Mouse (Mus musculus): ENCODE measurements around the gene Fbxo48. TPM values are rescaled to one million over a fixed set of nuclear protein-coding genes. Genes with fewer than 3 reads are reported as not detected.
A peak's percentile ranks its signal among the peaks of the same experiment; 100 is the strongest.

Fbxo48 gene
- polyA plus RNA-seq, 1 experiment from 2014 or later = 1.4 TPM

- Histone ChIP-seq H3K27ac (no peak overlapping the region), H3K36me3 (no peaks in the 10 kb centered on the region), H3K4me2 (no peak overlapping the region), H3K4me3 (replicated peaks) (no peak overlapping the region), H3K4me1 (no peaks in the 10 kb centered on the region), H3K9ac (no peak overlapping the region), H3K27me3 (replicated peaks) (no peaks in the 10 kb centered on the region), H3K9me3 (no peaks in the 10 kb centered on the region)
- ATAC-seq (ENCODE audit: insufficient read depth, low FRiP score, low read depth) = peak; percentile 22; the same call in 1 of the 2 replicates
- 71% methylated on average over 7 of the region's 7 CpGs for WGBS
Observed at GRCm38 (mm10) chr11:17002739-17003373, 51.7 kb downstream of the Fbxo48 start.

- WGBS = 73% methylated on average over 3 of the region's 3 CpGs
- Histone ChIP-seq H3K4me1 (no peaks in the 10 kb centered on the region), H3K27me3 (replicated peaks) (no peaks in the 10 kb centered on the region), H3K9ac (no peak overlapping the region), H3K4me2 (no peak overlapping the region), H3K9me3 (no peaks in the 10 kb centered on the region), H3K27ac (no peak overlapping the region), H3K4me3 (replicated peaks) (no peak overlapping the region), H3K36me3 (no peaks in the 10 kb centered on the region)
- ATAC-seq (ENCODE audit: insufficient read depth, low FRiP score, low read depth) = no peak
Observed at GRCm38 (mm10) chr11:17003757-17004156, 52.6 kb downstream of the Fbxo48 start.

Other genes starting within 250 kb of the Fbxo48 start
- 11.6 and 18.5 TPM in 2 replicates for gene Egfr, start 199.2 kb upstream of the Fbxo48 start, polyA plus RNA-seq (2015; fragmentation: Nextera tagmentation; extraction: Ambion mirVana)
- 26.7 and 28.4 TPM in 2 replicates for gene Cnrip1, start 100.2 kb downstream of the Fbxo48 start, polyA plus RNA-seq (2015; fragmentation: Nextera tagmentation; extraction: Ambion mirVana)
- 3.3 TPM in 2 replicates for gene Plek, start 101.0 kb downstream of the Fbxo48 start, polyA plus RNA-seq (2015; fragmentation: Nextera tagmentation; extraction: Ambion mirVana)
- 101 and 102 TPM in 2 replicates for gene Ppp3r1, start 207.9 kb downstream of the Fbxo48 start, polyA plus RNA-seq (2015; fragmentation: Nextera tagmentation; extraction: Ambion mirVana)
- gene Wdr92, start 230.7 kb downstream of the Fbxo48 start, polyA plus RNA-seq (2015; fragmentation: Nextera tagmentation; extraction: Ambion mirVana) = 23.8 and 29.3 TPM in 2 replicates